Mouse (Mus musculus): Measurements from ENCODE around the gene Brinp2. TPM values are rescaled to one million over a fixed set of nuclear protein-coding genes. Genes with fewer than 3 reads are reported as not detected.

Gene Brinp2
- polyA plus RNA-seq, 1 experiment from 2014 or later = 1.5 TPM

DNA sequence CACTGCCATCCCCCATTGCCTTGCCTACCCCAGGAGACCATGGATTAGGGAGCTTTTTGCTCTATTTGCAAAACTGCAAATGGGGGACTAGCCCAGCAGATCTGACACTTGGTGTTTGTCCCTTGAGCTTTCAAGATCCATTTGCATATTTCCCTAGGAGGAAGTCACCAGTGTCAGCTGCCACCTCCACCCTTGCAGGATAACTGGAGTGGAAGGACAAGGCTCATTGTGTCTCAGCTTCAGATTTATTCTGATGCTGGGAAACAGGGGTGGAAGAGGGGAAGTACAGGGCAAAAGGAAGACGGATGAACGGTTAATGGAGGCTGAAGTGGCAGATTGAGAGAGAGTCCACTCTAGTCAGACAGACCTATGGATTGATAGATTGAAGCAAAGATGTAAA, 129.4 kb downstream of the Brinp2 start:
- Histone ChIP-seq H3K9ac (replicated peaks; ENCODE audit: low read depth, low read length) (no peak overlapping the region), H3K9me3 (ENCODE audit: control insufficient read depth, low read depth, low read length) (no peaks in the 10 kb centered on the region), H3K4me3 (ENCODE audit: low read depth, low read length) (no peak overlapping the region), H3K27me3 (ENCODE audit: control insufficient read depth, insufficient read depth, low read length) (no peaks in the 10 kb centered on the region), H3K27ac (ENCODE audit: low read length) (no peak overlapping the region), H3K4me1 (ENCODE audit: control insufficient read depth, insufficient read depth, low read length) (no peaks in the 10 kb centered on the region), H3K36me3 (ENCODE audit: control insufficient read depth, insufficient read depth, low read length) (no peaks in the 10 kb centered on the region), H3K4me2 (replicated peaks; ENCODE audit: low read depth, low read length) (no peak overlapping the region)
- WGBS = 32% methylated on average over 2 of the region's 2 CpGs
- ATAC-seq (ENCODE audit: insufficient number of reproducible peaks, insufficient read depth, low FRiP score, low read depth) = no peak

DNA sequence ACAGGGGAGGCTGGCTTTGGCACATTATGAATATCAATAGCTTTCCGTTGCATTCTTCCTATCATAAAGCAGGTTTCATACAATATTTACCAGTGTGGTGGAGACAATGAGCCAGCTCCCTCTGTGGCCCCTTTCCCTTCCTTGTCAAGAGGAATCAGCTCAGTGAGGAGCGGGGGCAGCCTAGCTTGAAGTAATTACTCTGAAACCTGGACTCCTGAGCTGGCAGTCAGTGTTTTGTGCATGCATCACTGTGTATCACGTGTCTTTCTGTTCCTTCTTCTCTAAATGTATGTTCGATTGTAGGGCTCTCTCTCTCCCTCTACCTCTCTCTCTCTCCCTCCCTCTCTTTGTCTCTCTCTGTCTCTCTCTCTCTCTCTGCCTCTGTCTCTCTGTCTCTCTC, 135.1 kb downstream of the Brinp2 start:
- no peak overlapping the region for H3K27ac ChIP-seq (ENCODE audit: low read length)
- H3K27me3 ChIP-seq (ENCODE audit: control insufficient read depth, insufficient read depth, low read length) = no peaks in the 10 kb centered on the region
- ATAC-seq (ENCODE audit: insufficient number of reproducible peaks, insufficient read depth, low FRiP score, low read depth) = no peak
- no peaks in the 10 kb centered on the region for H3K9me3 ChIP-seq (ENCODE audit: control insufficient read depth, low read depth, low read length)
- no peak overlapping the region for H3K4me2 ChIP-seq (replicated peaks; ENCODE audit: low read depth, low read length)
- H3K4me1 ChIP-seq (ENCODE audit: control insufficient read depth, insufficient read depth, low read length) = no peaks in the 10 kb centered on the region
- H3K36me3 ChIP-seq (ENCODE audit: control insufficient read depth, insufficient read depth, low read length) = no peaks in the 10 kb centered on the region
- no peak overlapping the region for H3K9ac ChIP-seq (replicated peaks; ENCODE audit: low read depth, low read length)
- no peak overlapping the region for H3K4me3 ChIP-seq (ENCODE audit: low read depth, low read length)
- 63% methylated on average over 4 of the region's 4 CpGs for WGBS

DNA sequence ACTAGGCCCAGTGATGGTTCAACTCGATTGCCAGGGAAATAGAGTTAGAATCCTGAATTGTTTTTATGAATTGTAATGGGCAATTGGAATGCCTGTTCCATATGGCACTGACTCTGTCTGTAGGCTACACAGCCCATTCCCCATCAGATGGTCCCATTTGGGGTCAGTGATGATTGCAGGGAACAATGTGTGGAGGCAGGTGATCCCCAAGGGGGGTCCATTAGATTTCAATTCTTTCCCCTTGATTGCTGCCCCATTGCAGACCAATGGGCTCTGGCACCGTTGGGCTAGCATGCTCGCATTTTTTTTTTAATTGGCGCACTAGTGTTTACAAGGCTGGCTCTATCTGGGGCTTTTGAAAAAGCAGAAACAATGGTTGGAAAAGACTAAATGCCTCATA, 136.0 kb downstream of the Brinp2 start:
- 83% methylated on average over 4 of the region's 4 CpGs for WGBS
- H3K27ac ChIP-seq (ENCODE audit: low read length) = no peak overlapping the region
- no peak for ATAC-seq (ENCODE audit: insufficient number of reproducible peaks, insufficient read depth, low FRiP score, low read depth)
- H3K4me3 ChIP-seq (ENCODE audit: low read depth, low read length) = no peak overlapping the region
- no peaks in the 10 kb centered on the region for H3K27me3 ChIP-seq (ENCODE audit: control insufficient read depth, insufficient read depth, low read length)
- no peaks in the 10 kb centered on the region for H3K4me1 ChIP-seq (ENCODE audit: control insufficient read depth, insufficient read depth, low read length)
- H3K9me3 ChIP-seq (ENCODE audit: control insufficient read depth, low read depth, low read length) = no peaks in the 10 kb centered on the region
- no peaks in the 10 kb centered on the region for H3K36me3 ChIP-seq (ENCODE audit: control insufficient read depth, insufficient read depth, low read length)
- H3K9ac ChIP-seq (replicated peaks; ENCODE audit: low read depth, low read length) = no peak overlapping the region
- H3K4me2 ChIP-seq (replicated peaks; ENCODE audit: low read depth, low read length) = no peak overlapping the region

DNA sequence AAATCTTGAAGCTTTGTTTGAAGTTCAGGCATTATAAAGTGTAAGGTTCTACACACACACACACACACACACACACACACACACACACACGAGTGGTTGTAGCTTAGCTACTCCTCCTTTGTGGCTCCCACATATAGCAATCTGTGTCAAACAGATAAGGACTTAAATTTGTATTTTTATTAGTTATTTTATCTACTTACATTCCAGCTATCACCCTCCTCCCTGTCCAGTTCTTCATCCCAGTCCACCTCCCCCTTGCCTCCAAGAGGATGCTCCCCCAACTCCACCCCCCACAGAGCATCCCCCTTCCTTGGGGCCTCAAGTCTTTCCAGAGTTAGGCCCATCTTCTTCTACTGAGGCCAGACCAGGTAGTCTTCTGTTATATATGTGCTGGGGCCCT, 137.4 kb downstream of the Brinp2 start:
- Histone ChIP-seq H3K36me3 (ENCODE audit: control insufficient read depth, insufficient read depth, low read length) (no peaks in the 10 kb centered on the region), H3K27me3 (ENCODE audit: control insufficient read depth, insufficient read depth, low read length) (no peaks in the 10 kb centered on the region), H3K4me2 (replicated peaks; ENCODE audit: low read depth, low read length) (no peak overlapping the region), H3K4me3 (ENCODE audit: low read depth, low read length) (no peak overlapping the region), H3K4me1 (ENCODE audit: control insufficient read depth, insufficient read depth, low read length) (no peaks in the 10 kb centered on the region), H3K27ac (ENCODE audit: low read length) (no peak overlapping the region), H3K9ac (replicated peaks; ENCODE audit: low read depth, low read length) (no peak overlapping the region), H3K9me3 (ENCODE audit: control insufficient read depth, low read depth, low read length) (no peaks in the 10 kb centered on the region)
- no peak for ATAC-seq (ENCODE audit: insufficient number of reproducible peaks, insufficient read depth, low FRiP score, low read depth)
- WGBS = 81% methylated on average over 1 of the region's 1 CpGs

DNA sequence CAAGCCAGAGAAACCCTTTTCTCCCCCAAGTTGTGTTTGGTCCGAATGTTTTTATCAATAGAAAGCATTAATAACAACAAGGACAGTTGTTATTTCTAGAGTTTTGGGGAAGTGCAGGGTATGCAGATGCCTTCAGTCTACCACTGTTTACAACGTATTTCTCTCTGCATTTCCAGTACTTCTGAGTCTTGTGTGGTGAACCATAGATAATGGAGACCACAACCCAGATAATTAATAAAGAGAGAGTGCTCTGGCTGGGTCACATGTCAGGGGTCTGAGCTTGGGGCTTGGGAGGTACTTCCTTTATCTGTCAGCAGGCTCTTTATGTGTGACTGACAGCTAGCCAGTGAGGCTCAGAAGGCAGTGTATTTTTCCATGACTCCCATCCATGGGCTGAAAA, 137.8 kb downstream of the Brinp2 start:
- no peak overlapping the region for H3K4me3 ChIP-seq (ENCODE audit: low read depth, low read length)
- 55% methylated on average over 2 of the region's 2 CpGs for WGBS
- H3K27ac ChIP-seq (ENCODE audit: low read length) = no peak overlapping the region
- no peaks in the 10 kb centered on the region for H3K36me3 ChIP-seq (ENCODE audit: control insufficient read depth, insufficient read depth, low read length)
- no peak for ATAC-seq (ENCODE audit: insufficient number of reproducible peaks, insufficient read depth, low FRiP score, low read depth)
- no peaks in the 10 kb centered on the region for H3K27me3 ChIP-seq (ENCODE audit: control insufficient read depth, insufficient read depth, low read length)
- no peak overlapping the region for H3K9ac ChIP-seq (replicated peaks; ENCODE audit: low read depth, low read length)
- H3K9me3 ChIP-seq (ENCODE audit: control insufficient read depth, low read depth, low read length) = no peaks in the 10 kb centered on the region
- no peak overlapping the region for H3K4me2 ChIP-seq (replicated peaks; ENCODE audit: low read depth, low read length)
- no peaks in the 10 kb centered on the region for H3K4me1 ChIP-seq (ENCODE audit: control insufficient read depth, insufficient read depth, low read length)

DNA sequence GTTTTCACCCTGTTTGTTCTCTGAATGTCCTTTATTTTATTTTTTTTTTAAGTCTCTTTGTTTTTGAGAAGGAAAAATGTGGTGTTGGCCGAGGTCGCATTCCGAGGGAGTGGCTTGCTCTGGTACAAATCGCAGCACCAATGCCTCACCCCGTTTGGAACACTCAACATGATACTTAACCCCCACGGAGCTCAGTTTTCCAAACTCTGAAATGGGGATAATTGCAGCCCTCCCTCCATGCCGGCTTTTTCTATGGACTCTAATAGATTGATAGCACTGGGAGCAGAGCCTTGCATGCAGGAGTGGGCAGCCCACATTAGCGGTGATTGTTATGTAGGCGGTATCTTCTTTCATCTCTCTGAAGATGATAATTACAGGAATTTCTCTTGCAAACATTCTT, 140.5 kb downstream of the Brinp2 start:
- Histone ChIP-seq H3K9ac (replicated peaks; ENCODE audit: low read depth, low read length) (no peak overlapping the region), H3K36me3 (ENCODE audit: control insufficient read depth, insufficient read depth, low read length) (no peaks in the 10 kb centered on the region), H3K4me3 (ENCODE audit: low read depth, low read length) (no peak overlapping the region), H3K9me3 (ENCODE audit: control insufficient read depth, low read depth, low read length) (no peaks in the 10 kb centered on the region), H3K4me2 (replicated peaks; ENCODE audit: low read depth, low read length) (no peak overlapping the region), H3K4me1 (ENCODE audit: control insufficient read depth, insufficient read depth, low read length) (no peaks in the 10 kb centered on the region), H3K27ac (ENCODE audit: low read length) (no peak overlapping the region), H3K27me3 (ENCODE audit: control insufficient read depth, insufficient read depth, low read length) (no peaks in the 10 kb centered on the region)
- 67% methylated on average over 9 of the region's 9 CpGs for WGBS
- ATAC-seq (ENCODE audit: insufficient number of reproducible peaks, insufficient read depth, low FRiP score, low read depth) = no peak

DNA sequence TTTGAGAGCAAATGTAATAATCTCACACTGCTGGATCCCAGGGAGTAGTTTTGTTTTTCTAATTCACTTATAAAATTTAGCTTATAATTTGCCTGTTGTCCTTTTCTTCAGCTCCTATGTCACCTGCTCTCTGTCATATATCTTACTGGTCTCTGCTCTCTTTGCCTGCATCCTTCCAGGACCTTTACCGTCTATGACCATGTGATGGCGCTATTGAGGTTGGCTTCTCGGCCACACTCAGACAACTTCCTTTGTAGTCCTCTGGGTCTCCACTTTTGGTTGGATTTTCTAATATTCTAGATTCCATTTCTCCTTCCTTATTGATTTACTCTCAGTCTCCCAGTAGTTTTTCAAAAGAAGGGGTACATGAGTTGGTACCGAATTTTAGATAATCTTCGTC, 141.4 kb downstream of the Brinp2 start:
- no peak for ATAC-seq (ENCODE audit: insufficient number of reproducible peaks, insufficient read depth, low FRiP score, low read depth)
- no peak overlapping the region for H3K4me3 ChIP-seq (ENCODE audit: low read depth, low read length)
- no peak overlapping the region for H3K9ac ChIP-seq (replicated peaks; ENCODE audit: low read depth, low read length)
- no peaks in the 10 kb centered on the region for H3K36me3 ChIP-seq (ENCODE audit: control insufficient read depth, insufficient read depth, low read length)
- 49% methylated on average over 5 of the region's 5 CpGs for WGBS
- no peaks in the 10 kb centered on the region for H3K9me3 ChIP-seq (ENCODE audit: control insufficient read depth, low read depth, low read length)
- H3K4me1 ChIP-seq (ENCODE audit: control insufficient read depth, insufficient read depth, low read length) = no peaks in the 10 kb centered on the region
- H3K4me2 ChIP-seq (replicated peaks; ENCODE audit: low read depth, low read length) = no peak overlapping the region
- no peaks in the 10 kb centered on the region for H3K27me3 ChIP-seq (ENCODE audit: control insufficient read depth, insufficient read depth, low read length)
- H3K27ac ChIP-seq (ENCODE audit: low read length) = no peak overlapping the region

DNA sequence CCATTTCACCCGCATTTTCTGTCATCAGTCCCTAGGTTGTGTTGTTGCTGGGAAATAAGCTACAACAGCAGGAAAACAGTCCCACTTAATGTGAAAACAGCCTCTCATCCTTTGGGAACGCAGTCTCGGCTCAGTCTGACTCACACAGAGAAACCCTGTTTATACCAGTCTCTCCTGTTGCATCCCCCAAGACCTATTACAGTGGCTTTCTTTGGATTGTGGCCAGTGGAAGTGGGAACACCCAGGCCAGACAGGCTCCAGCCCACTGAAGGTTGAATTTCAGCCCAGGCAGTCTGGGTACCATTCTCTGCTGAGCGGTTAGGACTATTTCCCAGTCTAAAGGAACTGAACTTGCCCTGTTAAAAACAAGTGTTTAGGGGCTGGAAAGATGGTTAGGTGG, 142.4 kb downstream of the Brinp2 start:
- no peaks in the 10 kb centered on the region for H3K36me3 ChIP-seq (ENCODE audit: control insufficient read depth, insufficient read depth, low read length)
- no peak overlapping the region for H3K4me2 ChIP-seq (replicated peaks; ENCODE audit: low read depth, low read length)
- ATAC-seq (ENCODE audit: insufficient number of reproducible peaks, insufficient read depth, low FRiP score, low read depth) = no peak
- no peaks in the 10 kb centered on the region for H3K27me3 ChIP-seq (ENCODE audit: control insufficient read depth, insufficient read depth, low read length)
- H3K4me1 ChIP-seq (ENCODE audit: control insufficient read depth, insufficient read depth, low read length) = no peaks in the 10 kb centered on the region
- no peak overlapping the region for H3K4me3 ChIP-seq (ENCODE audit: low read depth, low read length)
- H3K27ac ChIP-seq (ENCODE audit: low read length) = no peak overlapping the region
- no peak overlapping the region for H3K9ac ChIP-seq (replicated peaks; ENCODE audit: low read depth, low read length)
- no peaks in the 10 kb centered on the region for H3K9me3 ChIP-seq (ENCODE audit: control insufficient read depth, low read depth, low read length)
- 81% methylated on average over 4 of the region's 4 CpGs for WGBS

DNA sequence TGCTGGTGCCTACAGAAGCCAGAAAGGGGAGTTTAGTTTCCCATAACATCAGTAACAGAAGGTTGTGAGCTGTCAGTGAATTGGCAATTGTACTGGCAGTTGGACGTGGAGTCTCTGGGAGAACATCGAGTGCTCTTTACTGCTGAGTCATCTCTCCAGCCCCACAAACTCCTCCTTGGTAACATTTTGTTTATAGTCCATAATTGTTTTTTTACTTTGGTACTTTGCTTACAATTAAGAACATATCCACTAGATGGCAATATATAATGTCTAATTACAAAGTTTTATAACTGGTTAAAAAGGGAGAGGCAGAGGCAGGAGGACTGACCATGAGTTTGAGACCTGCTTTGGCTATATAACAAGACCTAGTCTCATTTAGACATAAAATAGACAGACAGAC, 148.5 kb downstream of the Brinp2 start:
- no peaks in the 10 kb centered on the region for H3K27me3 ChIP-seq (ENCODE audit: control insufficient read depth, insufficient read depth, low read length)
- no peak overlapping the region for H3K9ac ChIP-seq (replicated peaks; ENCODE audit: low read depth, low read length)
- H3K9me3 ChIP-seq (ENCODE audit: control insufficient read depth, low read depth, low read length) = no peaks in the 10 kb centered on the region
- 65% methylated on average over 2 of the region's 2 CpGs for WGBS
- no peak for ATAC-seq (ENCODE audit: insufficient number of reproducible peaks, insufficient read depth, low FRiP score, low read depth)
- no peak overlapping the region for H3K4me3 ChIP-seq (ENCODE audit: low read depth, low read length)
- no peaks in the 10 kb centered on the region for H3K36me3 ChIP-seq (ENCODE audit: control insufficient read depth, insufficient read depth, low read length)
- no peak overlapping the region for H3K27ac ChIP-seq (ENCODE audit: low read length)
- no peak overlapping the region for H3K4me2 ChIP-seq (replicated peaks; ENCODE audit: low read depth, low read length)
- no peaks in the 10 kb centered on the region for H3K4me1 ChIP-seq (ENCODE audit: control insufficient read depth, insufficient read depth, low read length)

Measured in stomach, embryonic 14.5 days (tissue).